Mouse (Mus musculus) cerebellum, adult 2 months (tissue): ENCODE measurements at regions not wholly inside any gene's neighbourhood (a gene's known extent, or its start where the extent isn't known, plus 50 kb on each side); places are given as distances from the start of the nearest gene placed in this dataset.

Experiments
- CTCF ChIP-seq: fragments of 200-500 bp; IDR thresholded peaks from 2 replicates; pipeline ENCODE4 v1.5.1; 2011; ENCODE audit warnings: low read depth, mild to moderate bottlenecking, control low read depth, low read length, moderate library complexity, borderline replicate concordance; ENCODE audit not compliant: insufficient read depth
- POLR2A ChIP-seq: fragments of 200-500 bp; IDR thresholded peaks from 2 replicates; pipeline ENCODE4 v1.6.1; 2011; ENCODE audit warnings: low read length, control low read depth, borderline replicate concordance; ENCODE audit not compliant: insufficient read depth

DNA sequence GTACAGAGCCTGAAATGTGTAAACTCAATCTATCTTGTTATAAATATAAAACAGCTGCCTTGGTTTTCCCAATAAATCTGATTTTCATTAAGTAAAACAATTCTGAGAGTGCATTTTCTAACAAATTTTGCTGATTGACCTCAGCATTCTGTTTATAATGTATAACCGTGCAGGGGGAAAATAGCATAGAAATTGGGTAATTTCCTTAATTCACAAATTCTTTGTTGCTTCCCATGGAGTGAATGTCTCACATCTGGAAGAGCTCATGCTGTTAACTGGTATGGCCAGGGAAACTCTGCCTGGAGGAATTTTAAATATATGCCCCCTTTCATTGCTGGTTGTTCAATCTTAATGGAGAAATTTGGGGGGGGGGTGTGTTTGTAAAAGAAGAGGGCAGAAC is 317.4 kb upstream of the Thbs1 start:
- TF ChIP-seq CTCF = no peak
- TF ChIP-seq POLR2A = no peak
